Mouse (Mus musculus) heart, embryonic 11.5 days (tissue): Measurements from ENCODE around the gene Gjb3. TPM values are rescaled to one million over a fixed set of nuclear protein-coding genes. Genes with fewer than 3 reads are reported as not detected.

Experiments used
- ATAC-seq: fragments of 200-750 bp; cut with Nextera tagmentation; replicated peaks from 2 replicates; pipeline ENCODE4 v1.8.0; 2017; ENCODE audit warnings: moderate library complexity; ENCODE audit not compliant: insufficient number of reproducible peaks, low FRiP score, low TSS enrichment
- H3K27ac ChIP-seq: fragments of 300-500 bp; sonication (generic); 2 replicates; pipeline ENCODE4 v1.5.1; 2014; ENCODE audit warnings: mild to moderate bottlenecking, low read depth, low read length
- H3K27me3 ChIP-seq: fragments of 300-500 bp; sonication (generic); 2 replicates; pipeline ENCODE4 v1.6.1; 2014; ENCODE audit warnings: mild to moderate bottlenecking, low read length, mixed read lengths; ENCODE audit not compliant: control insufficient read depth, insufficient read depth
- H3K36me3 ChIP-seq: fragments of 300-500 bp; sonication (generic); 2 replicates; pipeline ENCODE4 v1.6.1; 2014; ENCODE audit warnings: mild to moderate bottlenecking, low read length, moderate library complexity, mixed read lengths; ENCODE audit not compliant: control insufficient read depth, insufficient read depth
- H3K4me1 ChIP-seq: fragments of 300-500 bp; sonication (generic); 2 replicates; pipeline ENCODE4 v1.6.1; 2014; ENCODE audit warnings: low read length; ENCODE audit not compliant: control insufficient read depth, insufficient read depth
- H3K4me2 ChIP-seq: fragments of 300-500 bp; sonication (generic); 2 replicates; pipeline ENCODE4 v1.6.1; 2014; ENCODE audit warnings: mild to moderate bottlenecking, moderate library complexity
- H3K4me3 ChIP-seq: fragments of 300-500 bp; sonication (generic); 2 replicates; pipeline ENCODE4 v1.5.1; 2014; ENCODE audit warnings: low read depth, low read length
- H3K9ac ChIP-seq: fragments of 300-500 bp; sonication (generic); 2 replicates; pipeline ENCODE4 v1.6.1; 2014; ENCODE audit warnings: mild to moderate bottlenecking, low read depth, low read length, moderate library complexity
- H3K9me3 ChIP-seq: fragments of 300-500 bp; sonication (generic); replicated peaks from 2 replicates; pipeline ENCODE4 v1.6.1; 2016; ENCODE audit warnings: low read length; ENCODE audit not compliant: control insufficient read depth
- WGBS: fragments of 180-500 bp; shearing (Covaris S2); extraction: QIAGEN DNeasy Blood & Tissue Kit; methylation state at CpG from one replicate; pipeline ENCODE4 v1.1.7; 2014; ENCODE audit not compliant: insufficient replicate concordance; 5-methylcytosine and 5-hydroxymethylcytosine counted together
- polyA plus RNA-seq: library from polyadenylated mRNA; unstranded; fragments of >200 nt; fragmentation: Nextera tagmentation; extraction: Ambion mirVana; gene quantifications from 2 replicates; pipeline ENCODE4 v1.2.1, GENCODE M21; 2014

Gene Gjb3
- polyA plus RNA-seq, 1 experiment from 2014 or later: 0.16 TPM

GRCm38 (mm10) chr4:127292631-127293030, 38.0 kb downstream of the Gjb3 start:
- Histone ChIP-seq H3K27me3 (no peaks in the 10 kb centered on the region), H3K4me3 (no peak overlapping the region), H3K4me1 (peaks cover 7% of the 10 kb centered on the region; the same call in 1 of the 2 replicates), H3K36me3 (no peaks in the 10 kb centered on the region), H3K4me2 (no peak overlapping the region), H3K9me3 (no peaks in the 10 kb centered on the region), H3K9ac (no peak overlapping the region), H3K27ac (no peak overlapping the region)
- ATAC-seq: no peak
- 77% methylated on average over 5 of the region's 5 CpGs for WGBS

- peaks cover 7% of the 10 kb centered on the region; the same call in 1 of the 2 replicates for H3K4me1 ChIP-seq
- no peak overlapping the region for H3K4me2 ChIP-seq
- H3K9ac ChIP-seq: 0 out of 2 replicates have a peak overlapping the region, but pooled peaks have one; percentile 10
- H3K27ac ChIP-seq: peak overlapping the region; percentile 41; the same call in 1 of the 2 replicates
- no peak overlapping the region for H3K4me3 ChIP-seq
- H3K36me3 ChIP-seq: no peaks in the 10 kb centered on the region
- H3K27me3 ChIP-seq: no peaks in the 10 kb centered on the region
- no peaks in the 10 kb centered on the region for H3K9me3 ChIP-seq
- peak; percentile 81 for ATAC-seq
- WGBS: 31% methylated on average over 6 of the region's 6 CpGs
These were observed 41.5 kb downstream of the Gjb3 start for GRCm38 (mm10) chr4:127289039-127289548.

DNA sequence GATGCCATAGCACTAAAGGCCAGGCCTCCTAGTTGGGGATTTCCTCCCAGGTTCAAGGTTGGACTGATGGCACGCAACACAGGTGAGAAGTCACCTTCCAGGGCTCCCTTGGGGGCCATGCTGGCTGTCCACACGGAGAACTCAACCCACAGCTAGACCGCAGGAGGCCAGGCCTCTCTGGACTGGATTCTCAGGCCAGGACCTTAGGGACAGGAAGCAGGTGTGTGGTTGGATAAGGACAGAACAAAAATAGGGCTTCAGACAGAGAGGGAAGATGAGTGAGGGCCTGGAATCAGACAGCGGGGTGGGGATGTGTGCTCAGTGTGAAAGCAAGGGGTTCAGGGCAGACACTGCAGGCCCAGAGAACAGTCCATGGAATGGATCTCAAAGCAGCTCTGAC, 43.7 kb downstream of the Gjb3 start:
- H3K27ac ChIP-seq: no peak overlapping the region
- H3K36me3 ChIP-seq: no peaks in the 10 kb centered on the region
- peaks cover 7% of the 10 kb centered on the region; the same call in 1 of the 2 replicates for H3K4me1 ChIP-seq
- no peak overlapping the region for H3K4me2 ChIP-seq
- no peaks in the 10 kb centered on the region for H3K27me3 ChIP-seq
- ATAC-seq: no peak
- H3K9me3 ChIP-seq: no peaks in the 10 kb centered on the region
- 52% methylated on average over 4 of the region's 4 CpGs for WGBS
- no peak overlapping the region for H3K9ac ChIP-seq
- H3K4me3 ChIP-seq: no peak overlapping the region

- no peak overlapping the region for H3K9ac ChIP-seq
These were observed 51.4 kb downstream of the Gjb3 start for GRCm38 (mm10) chr4:127279241-127279640.

GRCm38 (mm10) chr4:127278451-127279001, 52.1 kb downstream of the Gjb3 start:
- WGBS: 52% methylated on average over 9 of the region's 9 CpGs
- H3K9ac ChIP-seq: no peak overlapping the region

More at GRCm38 (mm10) chr4:127279241-127279640, 51.4 kb downstream of the Gjb3 start:
- Histone ChIP-seq H3K36me3 (no peaks in the 10 kb centered on the region), H3K4me3 (no peak overlapping the region), H3K9me3 (no peaks in the 10 kb centered on the region), H3K4me1 (peaks cover 5% of the 10 kb centered on the region), H3K27me3 (no peaks in the 10 kb centered on the region), H3K4me2 (no peak overlapping the region), H3K27ac (no peak overlapping the region)
- no peak for ATAC-seq
- 70% methylated on average over 9 of the region's 9 CpGs for WGBS

More at GRCm38 (mm10) chr4:127278451-127279001, 52.1 kb downstream of the Gjb3 start:
- Histone ChIP-seq H3K36me3 (no peaks in the 10 kb centered on the region), H3K27me3 (no peaks in the 10 kb centered on the region), H3K4me3 (no peak overlapping the region), H3K4me1 (peaks cover 5% of the 10 kb centered on the region), H3K4me2 (no peak overlapping the region), H3K27ac (peak overlapping the region; percentile 29; the same call in 1 of the 2 replicates), H3K9me3 (no peaks in the 10 kb centered on the region)
- ATAC-seq: no peak

Other genes starting within 250 kb of the Gjb3 start
- gene Tmem35b, start 207.2 kb downstream of the Gjb3 start, polyA plus RNA-seq: 13.9 and 14.2 TPM in 2 replicates
- gene Dlgap3, start 161.6 kb downstream of the Gjb3 start, polyA plus RNA-seq: 1.2 and 1.4 TPM in 2 replicates
- 62.2 and 67.7 TPM in 2 replicates for gene Smim12, start 87.1 kb downstream of the Gjb3 start, polyA plus RNA-seq
- gene Gja4, start 16.8 kb downstream of the Gjb3 start, polyA plus RNA-seq: 40.6 and 41.5 TPM in 2 replicates
- not detected in 2 replicates for gene Gjb4, start 23.2 kb upstream of the Gjb3 start, polyA plus RNA-seq
- 0.45 and 0.70 TPM in 2 replicates for gene Gjb5, start 27.3 kb upstream of the Gjb3 start, polyA plus RNA-seq